Mouse (Mus musculus) forebrain, embryonic 14.5 days (tissue): ENCODE results near the gene Uchl4. TPM values are rescaled to one million over a fixed set of nuclear protein-coding genes. Genes with fewer than 3 reads are reported as not detected.

Experiments used
- ATAC-seq: fragments of 200-750 bp; cut with Nextera tagmentation; 2 replicates; pipeline ENCODE4 v1.8.0; 2017; ENCODE audit warnings: mild to moderate bottlenecking, moderate library complexity
- DNase-seq: peaks from one replicate; pipeline ENCODE4 v3.0.0-alpha.2; 2015; ENCODE audit warnings: low spot score
- H3K27ac ChIP-seq: fragments of 300-500 bp; sonication (generic); 2 replicates; pipeline ENCODE4 v1.5.1; 2014; ENCODE audit warnings: low read depth, mild to moderate bottlenecking, control low read depth, low read length, moderate library complexity
- H3K27me3 ChIP-seq: fragments of 300-500 bp; sonication (generic); replicated peaks from 2 replicates; pipeline ENCODE4 v1.6.1; 2014; ENCODE audit warnings: low read length, control low read depth, mixed read lengths; ENCODE audit not compliant: control insufficient read depth, insufficient read depth
- H3K36me3 ChIP-seq: fragments of 300-500 bp; sonication (generic); 2 replicates; pipeline ENCODE4 v1.6.1; 2014; ENCODE audit warnings: low read length, control low read depth; ENCODE audit not compliant: control insufficient read depth, insufficient read depth
- H3K4me1 ChIP-seq: fragments of 300-500 bp; sonication (generic); 2 replicates; pipeline ENCODE4 v1.6.1; 2014; ENCODE audit warnings: antibody characterized with exemption, low read length, control low read depth; ENCODE audit not compliant: control insufficient read depth, insufficient read depth
- H3K4me2 ChIP-seq: fragments of 300-500 bp; sonication (generic); 2 replicates; pipeline ENCODE4 v1.6.1; 2014; ENCODE audit warnings: mild to moderate bottlenecking, control low read depth, low read length
- H3K4me3 ChIP-seq: fragments of 300-500 bp; sonication (generic); 2 replicates; pipeline ENCODE4 v1.5.1; 2014; ENCODE audit warnings: low read depth, low read length, control low read depth
- H3K9ac ChIP-seq: fragments of 300-500 bp; sonication (generic); 2 replicates; pipeline ENCODE4 v1.6.1; 2014; ENCODE audit warnings: mild to moderate bottlenecking, low read length, control low read depth, moderate library complexity
- H3K9me3 ChIP-seq: fragments of 300-500 bp; sonication (generic); replicated peaks from 2 replicates; pipeline ENCODE4 v1.6.1; 2016; ENCODE audit warnings: low read length, control low read depth, mixed read lengths; ENCODE audit not compliant: control insufficient read depth
- WGBS: fragments of 180-500 bp; shearing (Covaris S2); extraction: QIAGEN DNeasy Blood & Tissue Kit; methylation state at CpG from one replicate; pipeline ENCODE4 v1.1.7; 2014; 5-methylcytosine and 5-hydroxymethylcytosine counted together
- polyA plus RNA-seq: library from polyadenylated mRNA; unstranded; fragments of >200 nt; fragmentation: Nextera tagmentation; extraction: Ambion mirVana; gene quantifications from 2 replicates; pipeline ENCODE4 v1.2.1, GENCODE M21; 2014

Gene Uchl4
- polyA plus RNA-seq, 1 experiment from 2014 or later, result 1.7 TPM

DNA sequence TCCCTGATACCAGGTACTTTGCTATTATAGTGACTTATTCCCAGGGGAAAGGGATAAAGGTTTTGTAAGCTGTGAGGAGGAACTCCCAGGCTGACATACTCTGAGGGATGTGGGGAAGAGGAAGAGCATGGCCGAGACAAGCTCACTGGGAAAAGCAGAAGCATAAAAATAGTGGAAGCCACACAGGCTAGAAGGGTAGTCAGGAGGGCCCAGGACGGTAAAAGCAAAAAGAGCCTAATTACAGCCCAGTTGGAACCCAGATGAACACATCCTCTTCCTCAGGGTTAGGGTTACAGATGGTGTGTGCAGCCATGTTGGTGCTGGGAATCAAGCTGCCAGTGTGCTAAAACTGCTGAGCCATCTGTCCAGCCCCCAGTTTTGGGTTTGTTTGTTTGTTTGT is 12.9 kb upstream of the Uchl4 start:
- Histone ChIP-seq H3K27ac (no peak overlapping the region), H3K4me3 (no peak overlapping the region), H3K27me3 (no peaks in the 10 kb centered on the region), H3K9ac (no peak overlapping the region), H3K36me3 (no peaks in the 10 kb centered on the region), H3K4me1 (no peaks in the 10 kb centered on the region), H3K4me2 (no peak overlapping the region), H3K9me3 (no peaks in the 10 kb centered on the region)
- WGBS, result 54% methylated on average over 2 of the region's 2 CpGs
- DNase-seq (no peak), ATAC-seq (no peak)

DNA sequence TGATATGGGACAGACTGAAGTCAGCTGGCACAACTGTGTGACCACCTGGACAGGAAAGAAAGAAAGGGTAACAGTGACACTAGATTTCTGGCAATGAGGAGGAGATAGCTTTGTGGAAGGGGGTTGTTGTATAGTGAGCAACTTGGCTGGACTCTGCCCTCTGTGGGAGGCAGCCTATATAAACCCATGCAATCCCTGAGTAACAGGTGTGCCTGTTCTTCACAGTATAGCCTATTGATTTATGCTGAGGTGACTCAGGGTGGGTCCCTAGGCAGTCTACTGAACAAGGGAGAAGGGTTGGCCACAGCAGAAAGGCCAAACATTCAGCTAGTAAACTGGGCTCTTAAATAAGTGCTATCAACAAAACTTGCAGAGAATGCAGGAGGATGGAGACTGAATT is 9.2 kb upstream of the Uchl4 start:
- no peak overlapping the region for H3K4me3 ChIP-seq
- no peak overlapping the region for H3K4me2 ChIP-seq
- DNase-seq (no peak), ATAC-seq (no peak)
- no peak overlapping the region for H3K9ac ChIP-seq
- H3K36me3 ChIP-seq, result no peaks in the 10 kb centered on the region
- no peaks in the 10 kb centered on the region for H3K27me3 ChIP-seq
- H3K27ac ChIP-seq, result no peak overlapping the region
- no peaks in the 10 kb centered on the region for H3K9me3 ChIP-seq
- H3K4me1 ChIP-seq, result peaks cover 2% of the 10 kb centered on the region; the same call in 1 of the 2 replicates

DNA sequence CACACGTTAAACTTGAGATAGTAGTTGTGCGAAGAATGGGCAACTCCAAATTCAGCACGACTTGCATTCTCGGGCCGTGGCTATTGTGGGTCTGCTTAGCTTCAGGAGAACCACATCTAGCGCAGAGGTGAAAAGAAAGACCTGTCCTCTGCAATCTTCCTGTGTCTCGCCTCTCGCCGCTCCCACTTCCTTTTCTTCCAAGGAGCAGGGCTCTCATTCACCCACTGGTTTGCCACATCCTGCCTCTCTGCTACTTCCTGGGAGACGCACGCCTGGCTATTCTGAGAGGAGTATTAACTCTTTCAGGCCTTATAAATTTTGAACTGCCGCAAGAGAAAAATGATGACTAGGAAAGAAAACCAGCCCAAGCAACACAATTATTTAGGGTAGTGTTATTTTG is 7.3 kb upstream of the Uchl4 start:
- ATAC-seq, result no peak
- 89% methylated on average over 12 of the region's 12 CpGs for WGBS
- Histone ChIP-seq H3K27me3 (no peaks in the 10 kb centered on the region), H3K4me1 (peaks cover 9% of the 10 kb centered on the region; the same call in 1 of the 2 replicates), H3K4me2 (no peak overlapping the region), H3K4me3 (no peak overlapping the region), H3K9ac (no peak overlapping the region), H3K36me3 (no peaks in the 10 kb centered on the region), H3K9me3 (no peaks in the 10 kb centered on the region), H3K27ac (no peak overlapping the region)
- DNase-seq, result no peak

DNA sequence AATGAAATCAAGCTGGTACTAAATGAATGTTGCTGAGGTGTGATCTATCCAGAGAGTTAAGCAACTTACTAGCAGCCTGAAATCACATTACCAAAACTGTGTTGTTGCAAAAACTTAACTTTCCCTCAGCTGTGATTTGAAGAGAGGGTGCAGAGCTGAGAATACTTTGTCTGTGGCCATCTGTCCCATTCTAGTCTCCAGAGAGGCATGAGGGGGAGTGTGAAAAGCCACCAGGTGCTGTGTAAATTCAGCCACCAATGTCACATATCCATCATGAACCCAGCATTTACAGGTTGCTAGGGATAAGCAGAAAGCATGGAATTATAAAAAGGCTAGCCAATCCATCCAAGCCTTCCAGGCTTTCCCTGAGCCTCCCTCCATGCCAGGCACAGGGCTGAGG is 6.0 kb upstream of the Uchl4 start:
- no peak for ATAC-seq
- Histone ChIP-seq H3K9me3 (no peaks in the 10 kb centered on the region), H3K27ac (peak overlapping the region; percentile 1; the same call in 1 of the 2 replicates), H3K4me2 (no peak overlapping the region), H3K4me1 (peaks cover 9% of the 10 kb centered on the region; the same call in 1 of the 2 replicates), H3K27me3 (no peaks in the 10 kb centered on the region), H3K9ac (no peak overlapping the region), H3K36me3 (no peaks in the 10 kb centered on the region), H3K4me3 (no peak overlapping the region)
- DNase-seq, result no peak

DNA sequence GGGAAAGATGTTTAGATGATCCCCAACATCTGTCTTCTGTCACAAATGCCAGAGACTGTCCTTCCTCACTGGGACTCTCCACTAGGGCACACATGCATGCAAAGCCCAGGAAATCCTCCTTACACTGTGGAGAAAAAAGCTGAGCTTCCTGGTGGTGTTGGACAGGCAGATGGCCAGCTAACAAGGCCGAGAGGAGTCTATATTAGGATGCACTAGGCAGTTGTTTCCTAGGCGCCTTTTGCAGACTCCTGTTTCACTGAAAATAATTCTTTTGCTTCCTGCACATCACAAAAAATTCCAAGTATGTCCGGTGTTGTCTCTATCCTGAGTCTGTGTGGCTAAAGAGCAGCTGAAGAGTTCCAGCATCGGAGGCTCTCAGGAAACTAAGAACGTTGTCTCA is 3.8 kb upstream of the Uchl4 start:
- 0 out of 2 replicates have a peak, but pooled peaks cover 2% of the 10 kb centered on the region for H3K36me3 ChIP-seq
- H3K9me3 ChIP-seq, result no peaks in the 10 kb centered on the region
- H3K4me2 ChIP-seq, result no peak overlapping the region
- no peak overlapping the region for H3K9ac ChIP-seq
- peaks cover 9% of the 10 kb centered on the region; the same call in 1 of the 2 replicates for H3K4me1 ChIP-seq
- 86% methylated on average over 5 of the region's 5 CpGs for WGBS
- DNase-seq (no peak), ATAC-seq (no peak)
- no peaks in the 10 kb centered on the region for H3K27me3 ChIP-seq
- H3K4me3 ChIP-seq, result no peak overlapping the region
- peak overlapping the region; percentile 44; the same call in 1 of the 2 replicates for H3K27ac ChIP-seq

DNA sequence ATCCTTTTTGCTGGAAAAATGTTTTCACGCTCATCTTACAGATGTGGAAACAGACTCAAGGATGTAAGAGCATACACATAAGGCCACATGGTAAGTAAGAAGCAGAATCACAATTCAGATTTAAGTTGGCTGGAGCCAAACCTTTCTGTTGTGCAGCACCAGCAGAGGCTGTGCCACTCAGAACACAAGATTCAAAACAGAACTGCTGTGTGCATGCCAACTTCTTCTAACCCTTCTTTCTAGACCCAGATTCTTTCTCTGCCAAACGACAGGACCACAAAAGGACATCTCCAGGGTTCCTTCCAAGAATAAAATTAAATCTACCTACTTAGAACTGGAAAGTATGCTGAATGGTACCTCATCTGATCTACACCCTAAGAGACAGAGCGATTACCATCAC is 3.3 kb upstream of the Uchl4 start:
- Histone ChIP-seq H3K9me3 (no peaks in the 10 kb centered on the region), H3K27me3 (no peaks in the 10 kb centered on the region), H3K36me3 (0 out of 2 replicates have a peak, but pooled peaks cover 2% of the 10 kb centered on the region), H3K4me3 (no peak overlapping the region), H3K4me2 (no peak overlapping the region), H3K4me1 (peaks cover 9% of the 10 kb centered on the region; the same call in 1 of the 2 replicates), H3K9ac (no peak overlapping the region), H3K27ac (peak overlapping the region; percentile 29; the same call in 1 of the 2 replicates)
- DNase-seq (no peak), ATAC-seq (no peak)
- 73% methylated on average over 3 of the region's 3 CpGs for WGBS

DNA sequence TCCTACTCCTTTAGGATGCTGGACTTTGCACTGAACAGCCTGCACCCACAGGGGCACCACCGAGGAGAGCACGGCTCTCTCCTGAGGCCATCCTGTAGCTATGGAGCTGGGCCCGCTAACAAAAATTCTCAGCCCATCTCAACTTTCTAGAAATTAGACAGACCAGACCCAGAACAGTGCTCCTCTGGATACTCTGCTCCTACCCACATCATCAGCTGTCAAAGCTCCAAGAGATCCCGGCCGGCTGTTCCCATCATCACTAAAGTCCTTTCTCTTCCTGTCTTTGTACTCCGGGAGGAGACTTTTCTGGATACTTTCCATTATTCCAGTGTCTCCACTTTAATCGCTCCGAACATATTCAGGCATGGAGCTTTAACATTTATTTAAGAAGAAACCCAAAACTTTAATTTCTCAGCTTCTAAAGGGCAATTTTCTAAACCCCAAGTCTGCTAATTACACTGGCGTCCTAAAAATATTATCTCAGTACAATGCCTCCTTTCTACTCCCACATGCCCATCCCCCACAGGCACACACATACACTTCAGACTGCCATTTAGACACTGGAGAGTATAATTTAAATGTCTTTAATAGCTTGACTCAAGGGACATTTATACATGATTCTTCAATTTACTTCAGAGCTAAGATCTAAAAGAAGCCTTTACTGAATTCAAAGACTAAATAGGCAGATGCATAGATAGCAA is 2.6 kb upstream of the Uchl4 start:
- no peak overlapping the region for H3K9ac ChIP-seq
- H3K36me3 ChIP-seq, result 0 out of 2 replicates have a peak, but pooled peaks cover 2% of the 10 kb centered on the region
- no peaks in the 10 kb centered on the region for H3K27me3 ChIP-seq
- no peak overlapping the region for H3K4me3 ChIP-seq
- ATAC-seq (no peak), DNase-seq (peak; percentile 46)
- WGBS, result 47% methylated on average over 9 of the region's 9 CpGs
- peaks cover 9% of the 10 kb centered on the region; the same call in 1 of the 2 replicates for H3K4me1 ChIP-seq
- H3K4me2 ChIP-seq, result no peak overlapping the region
- peak overlapping the region; percentile 29; the same call in 1 of the 2 replicates for H3K27ac ChIP-seq
- no peaks in the 10 kb centered on the region for H3K9me3 ChIP-seq

DNA sequence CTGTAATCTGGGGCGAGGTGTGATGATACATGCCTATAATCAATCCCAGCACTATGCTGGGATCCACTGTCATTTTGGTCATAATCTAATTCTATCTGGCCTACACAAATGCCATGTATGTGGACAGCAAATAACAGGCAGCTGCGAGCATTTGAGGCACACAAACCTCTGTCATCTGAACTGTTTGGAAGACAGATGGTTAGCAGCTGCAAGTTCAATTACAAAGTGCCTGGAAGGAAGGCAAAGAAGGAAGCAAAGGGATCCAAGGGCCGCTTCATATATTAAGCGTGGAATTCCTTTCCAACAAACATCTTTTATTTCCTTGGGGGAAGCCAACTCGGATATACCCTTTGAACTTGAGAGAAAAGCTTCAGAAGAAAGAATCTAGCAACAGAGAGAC is 1.3 kb upstream of the Uchl4 start:
- Histone ChIP-seq H3K27me3 (no peaks in the 10 kb centered on the region), H3K27ac (no peak overlapping the region), H3K4me2 (no peak overlapping the region), H3K9ac (no peak overlapping the region), H3K4me3 (no peak overlapping the region), H3K36me3 (0 out of 2 replicates have a peak, but pooled peaks cover 2% of the 10 kb centered on the region), H3K9me3 (no peaks in the 10 kb centered on the region), H3K4me1 (peaks cover 9% of the 10 kb centered on the region; the same call in 1 of the 2 replicates)
- DNase-seq, result no peak
- ATAC-seq, result no peak
- WGBS, result 75% methylated on average over 5 of the region's 5 CpGs

DNA sequence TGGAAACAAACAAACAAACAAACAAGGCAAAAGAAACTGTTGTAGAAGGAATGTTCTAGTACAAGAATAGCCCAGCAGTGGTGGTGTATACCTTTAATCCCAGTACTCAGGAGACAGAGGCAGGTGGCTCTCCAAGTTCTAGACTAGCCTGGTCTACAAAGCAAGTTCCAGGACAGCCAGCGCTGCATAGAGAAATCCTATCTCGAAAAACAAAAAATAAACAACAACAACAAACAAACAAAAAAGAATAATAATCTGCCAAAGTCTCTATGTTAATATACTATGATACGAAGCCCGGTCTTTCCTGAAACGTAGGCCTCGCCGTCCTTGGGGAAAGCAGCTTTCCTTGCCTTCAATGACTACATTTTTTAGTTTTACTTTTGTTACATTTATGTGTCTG is 1.1 kb downstream of the Uchl4 start:
- H3K9ac ChIP-seq, result no peak overlapping the region
- no peak overlapping the region for H3K27ac ChIP-seq
- no peak for DNase-seq
- H3K4me1 ChIP-seq, result peaks cover 7% of the 10 kb centered on the region; the same call in 1 of the 2 replicates
- H3K4me2 ChIP-seq, result no peak overlapping the region
- no peak overlapping the region for H3K4me3 ChIP-seq
- H3K27me3 ChIP-seq, result no peaks in the 10 kb centered on the region
- H3K36me3 ChIP-seq, result 0 out of 2 replicates have a peak, but pooled peaks cover 2% of the 10 kb centered on the region
- 98% methylated on average over 7 of the region's 7 CpGs for WGBS
- ATAC-seq, result no peak
- H3K9me3 ChIP-seq, result no peaks in the 10 kb centered on the region
